Mouse (Mus musculus): ENCODE results near the gene Sorcs3. TPM values are rescaled to one million over a fixed set of nuclear protein-coding genes. Genes with fewer than 3 reads are reported as not detected.

Sorcs3 gene
- polyA plus RNA-seq, 1 experiment from 2014 or later = 0.99 TPM

- 66% methylated on average over 1 of the region's 1 CpGs for WGBS
- no peaks in the 10 kb centered on the region for H3K4me1 ChIP-seq (ENCODE audit: control insufficient read depth, insufficient read depth, low read length)
- H3K4me3 ChIP-seq (ENCODE audit: low read length) = no peak overlapping the region
- H3K9me3 ChIP-seq (ENCODE audit: control insufficient read depth, low read length) = no peaks in the 10 kb centered on the region
- H3K4me2 ChIP-seq (replicated peaks; ENCODE audit: low read depth, low read length) = no peak overlapping the region
- no peaks in the 10 kb centered on the region for H3K36me3 ChIP-seq (ENCODE audit: control insufficient read depth, insufficient read depth, low read length)
- H3K27ac ChIP-seq (ENCODE audit: low read depth, low read length) = no peak overlapping the region
- no peak for ATAC-seq (ENCODE audit: low FRiP score, low TSS enrichment)
- H3K27me3 ChIP-seq (ENCODE audit: control insufficient read depth, insufficient read depth, low read length) = no peaks in the 10 kb centered on the region
- H3K9ac ChIP-seq (ENCODE audit: low read depth, low read length) = no peak overlapping the region
Observed at GRCm38 (mm10) chr19:48391551-48391950, 185.7 kb downstream of the Sorcs3 start.

- Histone ChIP-seq H3K9me3 (ENCODE audit: control insufficient read depth, low read length) (no peaks in the 10 kb centered on the region), H3K27ac (ENCODE audit: low read depth, low read length) (no peak overlapping the region), H3K27me3 (ENCODE audit: control insufficient read depth, insufficient read depth, low read length) (no peaks in the 10 kb centered on the region), H3K9ac (ENCODE audit: low read depth, low read length) (no peak overlapping the region), H3K4me3 (ENCODE audit: low read length) (no peak overlapping the region), H3K4me1 (ENCODE audit: control insufficient read depth, insufficient read depth, low read length) (no peaks in the 10 kb centered on the region), H3K36me3 (ENCODE audit: control insufficient read depth, insufficient read depth, low read length) (no peaks in the 10 kb centered on the region), H3K4me2 (replicated peaks; ENCODE audit: low read depth, low read length) (no peak overlapping the region)
- ATAC-seq (ENCODE audit: low FRiP score, low TSS enrichment) = no peak
- 58% methylated on average over 7 of the region's 7 CpGs for WGBS
Observed at GRCm38 (mm10) chr19:48404774-48405495, 199.1 kb downstream of the Sorcs3 start.

GRCm38 (mm10) chr19:48408221-48408620 is 202.4 kb downstream of the Sorcs3 start:
- Histone ChIP-seq H3K9ac (ENCODE audit: low read depth, low read length) (no peak overlapping the region), H3K36me3 (ENCODE audit: control insufficient read depth, insufficient read depth, low read length) (no peaks in the 10 kb centered on the region), H3K4me2 (replicated peaks; ENCODE audit: low read depth, low read length) (no peak overlapping the region), H3K27me3 (ENCODE audit: control insufficient read depth, insufficient read depth, low read length) (no peaks in the 10 kb centered on the region), H3K9me3 (ENCODE audit: control insufficient read depth, low read length) (no peaks in the 10 kb centered on the region), H3K4me1 (ENCODE audit: control insufficient read depth, insufficient read depth, low read length) (no peaks in the 10 kb centered on the region), H3K4me3 (ENCODE audit: low read length) (no peak overlapping the region), H3K27ac (ENCODE audit: low read depth, low read length) (no peak overlapping the region)
- 55% methylated on average over 4 of the region's 4 CpGs for WGBS
- ATAC-seq (ENCODE audit: low FRiP score, low TSS enrichment) = no peak; the same call in 1 of the 2 replicates

- Histone ChIP-seq H3K27me3 (ENCODE audit: control insufficient read depth, insufficient read depth, low read length) (no peaks in the 10 kb centered on the region), H3K4me3 (ENCODE audit: low read length) (no peak overlapping the region), H3K27ac (ENCODE audit: low read depth, low read length) (no peak overlapping the region), H3K9me3 (ENCODE audit: control insufficient read depth, low read length) (no peaks in the 10 kb centered on the region), H3K9ac (ENCODE audit: low read depth, low read length) (no peak overlapping the region), H3K4me1 (ENCODE audit: control insufficient read depth, insufficient read depth, low read length) (no peaks in the 10 kb centered on the region), H3K36me3 (ENCODE audit: control insufficient read depth, insufficient read depth, low read length) (no peaks in the 10 kb centered on the region), H3K4me2 (replicated peaks; ENCODE audit: low read depth, low read length) (no peak overlapping the region)
- WGBS = 52% methylated on average over 2 of the region's 2 CpGs
- no peak for ATAC-seq (ENCODE audit: low FRiP score, low TSS enrichment)
Observed at GRCm38 (mm10) chr19:48411332-48411731, 205.5 kb downstream of the Sorcs3 start.

GRCm38 (mm10) chr19:48413836-48414235 is 208.0 kb downstream of the Sorcs3 start:
- Histone ChIP-seq H3K36me3 (ENCODE audit: control insufficient read depth, insufficient read depth, low read length) (no peaks in the 10 kb centered on the region), H3K9ac (ENCODE audit: low read depth, low read length) (no peak overlapping the region), H3K9me3 (ENCODE audit: control insufficient read depth, low read length) (no peaks in the 10 kb centered on the region), H3K27ac (ENCODE audit: low read depth, low read length) (no peak overlapping the region), H3K27me3 (ENCODE audit: control insufficient read depth, insufficient read depth, low read length) (no peaks in the 10 kb centered on the region; the same call in 1 of the 2 replicates), H3K4me1 (ENCODE audit: control insufficient read depth, insufficient read depth, low read length) (no peaks in the 10 kb centered on the region), H3K4me2 (replicated peaks; ENCODE audit: low read depth, low read length) (no peak overlapping the region), H3K4me3 (ENCODE audit: low read length) (no peak overlapping the region)
- 64% methylated on average over 2 of the region's 2 CpGs for WGBS
- no peak for ATAC-seq (ENCODE audit: low FRiP score, low TSS enrichment)

GRCm38 (mm10) chr19:48418356-48418755 is 212.5 kb downstream of the Sorcs3 start:
- Histone ChIP-seq H3K9me3 (ENCODE audit: control insufficient read depth, low read length) (no peaks in the 10 kb centered on the region), H3K4me2 (replicated peaks; ENCODE audit: low read depth, low read length) (no peak overlapping the region), H3K36me3 (ENCODE audit: control insufficient read depth, insufficient read depth, low read length) (no peaks in the 10 kb centered on the region), H3K4me3 (ENCODE audit: low read length) (no peak overlapping the region), H3K9ac (ENCODE audit: low read depth, low read length) (no peak overlapping the region), H3K27ac (ENCODE audit: low read depth, low read length) (no peak overlapping the region), H3K4me1 (ENCODE audit: control insufficient read depth, insufficient read depth, low read length) (no peaks in the 10 kb centered on the region), H3K27me3 (ENCODE audit: control insufficient read depth, insufficient read depth, low read length) (no peaks in the 10 kb centered on the region; the same call in 1 of the 2 replicates)
- no peak for ATAC-seq (ENCODE audit: low FRiP score, low TSS enrichment)
- WGBS = 87% methylated on average over 3 of the region's 3 CpGs

- ATAC-seq (ENCODE audit: low FRiP score, low TSS enrichment) = no peak
- Histone ChIP-seq H3K36me3 (ENCODE audit: control insufficient read depth, insufficient read depth, low read length) (no peaks in the 10 kb centered on the region), H3K4me2 (replicated peaks; ENCODE audit: low read depth, low read length) (no peak overlapping the region), H3K4me3 (ENCODE audit: low read length) (no peak overlapping the region), H3K27me3 (ENCODE audit: control insufficient read depth, insufficient read depth, low read length) (no peaks in the 10 kb centered on the region), H3K4me1 (ENCODE audit: control insufficient read depth, insufficient read depth, low read length) (no peaks in the 10 kb centered on the region), H3K9ac (ENCODE audit: low read depth, low read length) (no peak overlapping the region), H3K9me3 (ENCODE audit: control insufficient read depth, low read length) (no peaks in the 10 kb centered on the region), H3K27ac (ENCODE audit: low read depth, low read length) (no peak overlapping the region)
- WGBS = 92% methylated on average over 4 of the region's 4 CpGs
Observed at GRCm38 (mm10) chr19:48429263-48429662, 223.4 kb downstream of the Sorcs3 start.

GRCm38 (mm10) chr19:48429755-48430154 is 223.9 kb downstream of the Sorcs3 start:
- 57% methylated on average over 2 of the region's 2 CpGs for WGBS
- Histone ChIP-seq H3K4me3 (ENCODE audit: low read length) (no peak overlapping the region), H3K9ac (ENCODE audit: low read depth, low read length) (no peak overlapping the region), H3K27me3 (ENCODE audit: control insufficient read depth, insufficient read depth, low read length) (no peaks in the 10 kb centered on the region), H3K4me2 (replicated peaks; ENCODE audit: low read depth, low read length) (no peak overlapping the region), H3K4me1 (ENCODE audit: control insufficient read depth, insufficient read depth, low read length) (no peaks in the 10 kb centered on the region), H3K9me3 (ENCODE audit: control insufficient read depth, low read length) (no peaks in the 10 kb centered on the region), H3K27ac (ENCODE audit: low read depth, low read length) (no peak overlapping the region), H3K36me3 (ENCODE audit: control insufficient read depth, insufficient read depth, low read length) (no peaks in the 10 kb centered on the region)
- no peak for ATAC-seq (ENCODE audit: low FRiP score, low TSS enrichment)

- H3K9me3 ChIP-seq (ENCODE audit: control insufficient read depth, low read length) = no peaks in the 10 kb centered on the region
- no peak for ATAC-seq (ENCODE audit: low FRiP score, low TSS enrichment)
- H3K4me3 ChIP-seq (ENCODE audit: low read length) = no peak overlapping the region
- no peaks in the 10 kb centered on the region for H3K36me3 ChIP-seq (ENCODE audit: control insufficient read depth, insufficient read depth, low read length)
- 93% methylated on average over 5 of the region's 5 CpGs for WGBS
- no peak overlapping the region for H3K4me2 ChIP-seq (replicated peaks; ENCODE audit: low read depth, low read length)
- no peak overlapping the region for H3K27ac ChIP-seq (ENCODE audit: low read depth, low read length)
- H3K27me3 ChIP-seq (ENCODE audit: control insufficient read depth, insufficient read depth, low read length) = no peaks in the 10 kb centered on the region
- no peak overlapping the region for H3K9ac ChIP-seq (ENCODE audit: low read depth, low read length)
- H3K4me1 ChIP-seq (ENCODE audit: control insufficient read depth, insufficient read depth, low read length) = no peaks in the 10 kb centered on the region
Observed at GRCm38 (mm10) chr19:48430328-48430727, 224.5 kb downstream of the Sorcs3 start.
